Mouse (Mus musculus) ovary, postnatal 36 days (tissue): ENCODE results near the gene Cdk15.

Experiments used
- DNase-seq: peaks from one replicate; pipeline ENCODE4 v3.0.0; 2022; ENCODE audit warnings: low spot score, mixed read lengths

Gene Cdk15

DNA sequence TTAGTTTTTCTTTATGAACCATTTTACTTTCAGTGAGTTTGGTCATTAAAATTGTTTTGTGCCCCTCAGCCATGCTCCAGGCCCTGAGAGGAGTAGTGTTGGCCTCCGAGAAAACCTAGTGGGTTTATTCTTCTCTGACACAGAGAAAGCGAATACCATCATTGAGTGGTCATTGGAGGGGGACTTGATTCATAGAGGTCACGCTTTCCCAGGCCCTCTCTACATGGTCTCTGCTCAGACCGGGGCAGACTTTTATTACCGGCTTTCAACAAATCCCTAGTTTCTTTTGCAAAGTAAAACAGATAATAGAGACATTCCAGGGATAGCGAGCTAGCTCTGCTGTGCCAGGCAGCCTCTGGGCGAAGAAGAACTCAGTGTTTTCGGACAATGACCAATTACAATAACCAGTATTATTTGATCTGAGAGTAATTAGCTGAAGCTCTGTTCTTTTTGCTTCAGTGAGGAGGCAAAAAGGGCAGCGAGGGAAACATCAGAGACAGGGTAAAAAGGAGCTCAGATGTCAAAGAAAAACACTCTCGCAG is 70.2 kb downstream of the Cdk15 start:
- no peak for DNase-seq

DNA sequence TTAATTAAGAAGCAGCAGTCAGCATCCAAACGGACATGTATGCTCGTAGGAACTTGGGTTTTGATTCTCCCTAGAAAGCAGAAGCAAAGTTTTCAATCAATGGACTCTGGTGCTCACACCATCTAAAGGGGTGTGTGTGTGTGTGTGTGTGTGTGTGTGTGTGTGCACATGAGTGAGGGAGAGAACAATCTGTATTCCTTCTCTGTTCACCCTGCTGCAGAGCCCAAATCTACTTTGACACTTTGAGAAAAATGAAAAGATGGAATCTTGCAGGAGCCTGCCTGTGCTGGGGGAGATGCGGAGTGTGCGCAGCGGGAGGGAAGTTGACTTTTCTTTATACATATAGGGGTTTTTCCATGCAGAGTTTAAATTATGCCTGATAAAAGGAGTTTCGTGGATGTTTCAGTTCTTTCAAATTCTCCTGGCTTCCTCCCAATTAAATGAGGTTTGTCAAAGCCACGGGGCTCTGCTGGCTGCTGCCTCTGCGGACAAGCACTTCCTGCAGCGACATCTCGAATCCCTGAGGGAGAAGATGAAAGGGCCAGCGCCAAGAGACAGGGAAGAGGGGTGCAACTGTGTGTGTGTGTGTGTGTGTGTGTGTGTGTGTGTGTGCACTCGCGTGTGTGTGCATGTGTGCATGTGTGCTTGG is 76.2 kb downstream of the Cdk15 start:
- DNase-seq: no peak

DNA sequence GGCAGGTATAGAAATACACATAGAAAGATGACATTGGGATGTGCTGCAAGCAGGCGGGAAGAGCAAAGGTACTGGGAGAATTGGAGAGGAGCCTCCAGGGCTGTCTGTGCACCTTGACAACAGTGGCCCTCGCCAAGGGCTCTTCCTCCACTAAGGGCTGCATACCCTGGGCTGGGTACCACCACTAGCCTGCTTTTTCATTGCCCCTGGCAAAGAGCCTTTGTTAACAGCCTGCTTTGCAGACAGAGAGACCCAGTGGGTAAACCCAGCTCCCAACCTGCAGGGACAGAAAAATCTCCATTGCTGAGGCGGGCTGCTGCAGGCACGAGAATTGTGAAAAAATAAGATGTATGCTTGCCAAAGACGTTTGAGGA is 76.7 kb downstream of the Cdk15 start:
- DNase-seq: no peak

DNA sequence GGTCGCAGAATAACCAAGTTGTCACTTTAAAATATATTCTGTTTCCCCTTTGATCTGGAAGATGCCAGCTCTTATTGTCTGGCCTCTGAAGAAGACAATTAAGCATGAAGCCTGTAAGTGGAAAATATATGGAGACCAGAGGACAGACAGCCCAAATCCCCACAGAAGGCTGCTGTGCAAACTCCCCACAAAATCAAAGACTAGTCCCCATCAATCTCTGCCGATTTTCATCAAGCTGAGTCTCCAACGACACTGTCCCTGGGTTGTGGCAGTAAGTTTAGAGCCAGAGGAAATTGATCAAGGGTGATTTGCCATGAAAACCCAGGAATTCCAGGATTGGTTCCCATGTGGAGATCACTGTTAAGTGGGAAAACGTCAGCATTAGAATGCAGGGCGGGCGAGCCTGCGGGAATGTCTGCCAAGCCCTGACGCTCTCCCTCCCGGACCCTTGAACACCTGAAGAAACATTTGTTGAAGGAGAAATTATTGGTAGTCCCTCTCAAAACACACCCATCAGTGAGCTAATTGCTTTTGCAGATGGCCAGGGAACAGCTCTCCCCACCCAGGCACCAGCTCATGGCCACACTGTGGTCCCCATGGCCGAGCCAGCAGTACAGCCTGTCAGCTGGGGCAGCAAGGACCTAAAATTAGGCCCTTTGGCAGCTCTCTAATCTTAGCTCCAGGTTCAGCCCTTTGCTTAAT is 77.3 kb downstream of the Cdk15 start:
- DNase-seq: no peak

DNA sequence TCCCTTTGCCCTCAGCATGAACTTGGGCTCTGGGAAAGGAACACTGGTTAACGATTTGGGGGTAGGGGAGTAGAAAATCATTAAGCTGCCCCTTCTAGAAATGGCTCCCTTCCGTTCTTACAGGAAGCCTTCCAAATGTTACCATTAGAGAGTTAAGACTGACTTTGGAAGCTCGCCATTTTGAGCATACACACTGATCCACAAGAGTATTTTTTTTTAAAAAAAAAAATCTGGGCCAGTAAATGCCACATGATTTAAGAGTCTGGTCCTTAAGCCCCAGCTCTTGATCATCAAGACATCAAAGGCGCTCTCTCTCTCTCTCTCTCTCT is 77.8 kb downstream of the Cdk15 start:
- no peak for DNase-seq

DNA sequence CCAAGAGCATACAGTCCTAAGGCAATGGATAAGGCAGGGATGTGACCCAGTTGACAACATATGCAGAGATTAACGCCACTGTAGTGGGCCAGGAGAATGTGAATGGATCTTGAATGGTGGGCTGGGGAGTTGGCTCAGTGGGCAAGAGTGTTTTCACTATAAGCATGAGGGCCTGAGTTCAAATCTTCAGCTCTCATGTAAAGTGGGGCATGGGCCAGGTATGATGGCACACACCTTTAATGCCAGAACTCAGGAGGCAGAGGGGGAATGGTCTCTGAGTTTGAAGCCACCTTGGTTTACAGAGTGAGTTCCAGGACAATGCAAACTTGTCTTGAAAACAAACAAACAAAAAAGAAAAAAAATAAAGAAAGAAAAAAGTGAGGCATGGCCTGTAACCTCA is 79.5 kb downstream of the Cdk15 start:
- DNase-seq: no peak

DNA sequence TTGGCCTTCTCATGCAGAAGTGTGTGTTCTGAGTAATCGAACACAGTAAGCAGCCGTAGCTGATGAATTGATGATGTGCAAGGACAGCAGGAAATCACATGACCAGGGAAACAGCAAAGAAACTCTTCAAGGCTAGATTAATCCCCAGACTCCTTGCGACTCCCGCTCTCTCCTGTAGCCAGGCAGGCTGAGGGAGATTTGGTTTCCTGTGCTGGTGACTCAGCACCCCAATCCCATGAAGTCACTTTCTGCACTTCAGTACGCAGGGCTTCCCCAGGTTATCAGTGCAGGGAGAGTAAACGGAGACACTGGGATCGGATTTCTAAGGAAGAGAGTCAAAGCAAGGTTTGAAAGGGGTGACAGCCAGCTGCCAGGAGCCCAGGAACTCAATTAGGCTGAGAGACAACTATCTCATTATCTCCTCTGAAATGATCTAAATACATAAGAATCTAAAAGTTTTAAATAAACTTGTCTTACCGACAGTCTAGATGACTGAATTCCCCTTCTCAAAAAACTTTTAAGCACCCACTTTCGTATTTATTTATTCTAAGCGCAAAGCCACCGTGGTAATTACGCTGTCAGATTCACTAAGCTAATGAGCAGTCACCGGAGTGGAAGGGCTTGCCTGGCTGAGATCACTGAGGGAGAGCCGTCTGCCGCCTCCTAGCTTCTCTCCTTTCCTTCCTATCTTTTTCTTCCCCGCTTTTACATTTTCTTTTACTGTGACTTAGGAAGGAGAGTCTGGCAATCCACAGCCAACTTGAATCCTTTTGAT is 84.3 kb downstream of the Cdk15 start:
- no peak for DNase-seq

DNA sequence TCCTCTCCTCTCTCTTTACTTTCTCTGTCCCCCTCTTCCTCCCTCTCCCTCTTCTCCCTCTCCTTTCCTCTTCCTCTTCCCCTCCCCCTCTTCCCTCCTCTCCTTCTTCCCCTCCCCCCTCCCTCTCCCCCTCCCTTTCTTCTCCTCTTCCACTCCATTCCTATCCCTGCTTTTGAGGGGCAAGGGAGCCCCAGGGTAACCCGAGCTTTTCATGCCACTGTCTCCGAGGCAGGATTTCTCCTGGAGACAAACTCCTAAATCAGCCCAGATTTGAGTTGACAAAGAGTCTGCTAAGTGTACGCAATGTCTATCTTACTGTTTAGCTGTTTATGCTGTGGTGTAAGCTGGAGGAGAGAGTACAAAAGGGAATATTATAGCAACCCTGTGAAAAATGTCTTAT is 85.0 kb downstream of the Cdk15 start:
- DNase-seq: no peak

DNA sequence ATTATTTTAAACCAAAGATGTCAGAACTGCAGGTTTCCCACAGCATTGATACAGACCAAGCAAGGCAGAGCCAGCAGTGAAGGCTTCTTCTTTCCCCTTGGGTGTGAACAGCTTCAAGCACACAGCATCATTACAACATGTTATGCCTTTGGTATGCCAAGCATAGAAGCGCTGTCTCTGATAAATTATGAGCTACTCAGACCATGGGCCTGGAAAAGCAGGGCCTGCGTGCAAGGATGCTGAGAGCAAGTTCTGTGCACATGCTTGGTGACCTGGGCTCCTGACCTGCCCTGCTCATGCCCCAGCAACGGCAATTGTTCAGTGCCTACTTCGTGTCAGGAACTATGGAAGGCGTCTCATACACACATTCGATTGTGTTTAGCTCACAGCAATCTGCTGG is 85.4 kb downstream of the Cdk15 start:
- DNase-seq: no peak

DNA sequence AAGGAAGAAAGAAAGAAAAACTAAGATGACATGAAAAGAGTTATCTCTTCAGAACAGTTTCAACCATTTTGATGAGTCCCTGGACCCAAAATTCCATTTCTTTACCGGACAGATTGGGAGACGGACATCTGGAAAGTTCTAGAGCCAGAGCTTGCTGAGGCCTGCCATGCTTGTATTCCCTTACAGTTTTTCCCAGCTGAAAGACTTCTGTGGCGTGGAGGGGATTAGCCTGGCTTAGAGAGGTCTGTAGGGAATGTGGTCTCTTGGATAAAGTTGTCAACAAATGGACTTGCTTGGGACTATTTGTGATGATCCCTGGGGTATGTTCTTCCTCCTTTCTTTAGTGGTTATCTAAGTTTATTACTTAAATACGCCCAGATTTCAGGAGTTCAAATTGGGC is 96.0 kb downstream of the Cdk15 start:
- DNase-seq: no peak

DNA sequence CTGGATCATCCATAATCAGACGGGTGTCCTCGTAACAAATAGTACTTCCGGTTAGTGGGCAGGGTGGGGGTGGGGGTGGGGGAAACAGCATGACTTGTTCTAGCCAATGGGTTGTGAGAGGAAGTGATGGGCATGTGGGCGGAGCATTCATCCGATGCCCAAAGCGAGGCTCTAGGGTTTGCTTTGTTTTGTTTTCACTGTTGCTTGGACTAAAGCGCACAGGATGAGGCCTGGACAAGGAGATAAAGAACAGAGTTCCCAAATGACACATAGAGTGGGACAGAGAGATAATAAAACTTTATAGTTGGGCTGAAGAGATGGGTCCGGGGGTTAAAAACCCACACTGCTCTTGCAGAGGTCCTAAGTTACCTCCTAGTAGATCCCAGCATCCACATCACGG is 98.7 kb downstream of the Cdk15 start:
- DNase-seq: no peak

DNA sequence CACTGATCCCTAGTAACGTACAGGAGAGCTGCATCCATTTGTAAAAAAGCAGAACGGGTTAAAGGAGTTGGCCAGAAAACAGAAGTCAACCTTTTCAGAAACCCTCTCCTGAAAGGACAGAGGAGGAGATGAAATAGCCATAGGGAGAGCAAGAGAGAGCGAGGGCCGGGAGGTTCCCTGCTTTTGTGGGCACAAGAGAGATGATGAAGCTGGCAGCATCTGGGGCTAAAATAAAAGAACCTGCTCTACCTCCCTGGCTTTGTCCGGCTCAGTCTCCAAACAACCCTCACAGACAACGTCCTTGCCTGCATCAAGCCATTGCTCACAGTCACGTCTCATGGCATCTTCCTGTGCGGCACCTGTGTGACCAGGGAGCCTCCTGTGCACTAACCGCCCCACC is 102.4 kb downstream of the Cdk15 start:
- no peak for DNase-seq

DNA sequence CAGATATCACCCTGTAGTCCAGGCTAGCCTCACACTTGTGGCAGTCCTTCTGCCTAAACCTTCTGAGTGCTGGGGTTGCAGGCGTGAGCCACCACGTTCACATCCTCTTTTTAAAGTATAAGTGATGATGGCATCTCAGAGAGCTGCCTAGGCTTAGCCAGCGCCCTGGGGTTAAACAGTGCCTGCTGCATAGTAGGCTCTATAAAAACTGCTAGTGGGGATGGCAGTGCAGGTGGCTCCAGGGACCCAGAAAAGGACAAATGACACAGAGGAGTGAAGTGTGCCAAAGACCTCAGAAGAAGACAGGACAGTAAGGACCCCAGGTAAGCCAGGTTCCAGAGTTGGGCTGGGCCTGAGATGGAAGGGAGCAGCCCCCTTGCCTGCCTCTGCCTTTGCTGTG is 104.1 kb downstream of the Cdk15 start:
- DNase-seq: no peak

DNA sequence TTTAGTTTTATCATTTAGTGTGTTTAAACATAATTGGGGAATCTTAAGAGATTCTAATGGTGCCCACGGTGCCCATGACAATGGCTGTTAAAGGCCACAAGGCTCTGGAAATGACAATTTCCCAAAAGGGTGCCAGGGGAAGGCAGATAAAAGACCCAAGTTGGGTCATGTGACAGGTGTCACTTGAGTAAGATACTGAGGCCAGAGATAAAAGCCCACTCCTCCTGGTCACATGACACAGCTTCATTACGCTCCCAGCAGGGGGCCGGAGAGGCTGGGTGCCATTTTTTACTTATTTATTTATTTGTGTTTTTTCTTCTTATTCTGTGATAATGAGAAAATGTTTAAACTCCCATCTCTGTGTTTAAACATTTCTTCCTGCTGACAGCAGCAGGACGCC is 104.8 kb downstream of the Cdk15 start:
- DNase-seq: no peak

DNA sequence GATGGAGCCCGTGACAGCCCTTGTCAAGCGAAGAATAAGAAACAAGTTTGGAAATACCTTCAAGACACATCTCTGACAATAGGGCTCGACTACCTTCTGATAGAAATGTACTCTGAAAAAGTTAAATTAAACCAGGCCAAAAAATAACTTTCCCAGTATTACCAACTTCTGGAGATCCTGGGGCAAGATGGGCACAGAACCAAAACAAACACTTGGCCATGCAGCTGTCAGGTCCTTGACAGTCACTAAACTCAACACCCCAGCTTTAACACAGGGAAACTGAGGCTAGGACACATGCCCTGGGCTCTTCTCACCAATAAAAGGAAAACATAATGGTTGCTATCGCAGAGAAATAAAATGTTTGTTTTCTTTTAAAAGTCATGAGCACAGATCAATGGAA is 105.3 kb downstream of the Cdk15 start:
- no peak for DNase-seq

DNA sequence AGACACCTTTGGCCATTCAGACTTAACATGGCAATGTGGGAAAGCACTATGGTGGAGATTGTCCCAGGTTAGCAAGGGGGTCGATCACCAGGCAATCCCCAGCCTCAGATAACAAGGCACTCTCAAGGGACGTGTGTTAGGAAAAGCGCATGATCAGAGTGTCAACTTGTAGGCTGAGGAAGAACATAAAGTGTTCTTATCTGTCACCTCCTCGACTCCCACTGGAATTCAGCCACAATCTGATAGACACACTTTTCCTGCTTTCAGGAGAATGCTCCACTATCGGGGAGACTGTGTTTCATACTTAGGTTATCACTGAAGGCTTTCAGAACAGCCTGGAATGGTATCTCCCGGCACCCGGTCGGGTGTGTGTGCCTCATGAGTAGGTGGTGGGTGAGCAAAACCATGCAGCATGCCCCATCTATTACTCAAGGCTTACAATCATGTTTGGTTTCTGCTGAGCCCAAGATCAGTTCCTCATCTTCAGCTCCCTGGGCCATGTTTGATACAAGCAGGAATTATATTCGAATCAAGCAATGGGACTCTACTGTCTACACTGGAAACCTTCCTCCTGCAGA is 107.8 kb downstream of the Cdk15 start:
- DNase-seq: no peak

DNA sequence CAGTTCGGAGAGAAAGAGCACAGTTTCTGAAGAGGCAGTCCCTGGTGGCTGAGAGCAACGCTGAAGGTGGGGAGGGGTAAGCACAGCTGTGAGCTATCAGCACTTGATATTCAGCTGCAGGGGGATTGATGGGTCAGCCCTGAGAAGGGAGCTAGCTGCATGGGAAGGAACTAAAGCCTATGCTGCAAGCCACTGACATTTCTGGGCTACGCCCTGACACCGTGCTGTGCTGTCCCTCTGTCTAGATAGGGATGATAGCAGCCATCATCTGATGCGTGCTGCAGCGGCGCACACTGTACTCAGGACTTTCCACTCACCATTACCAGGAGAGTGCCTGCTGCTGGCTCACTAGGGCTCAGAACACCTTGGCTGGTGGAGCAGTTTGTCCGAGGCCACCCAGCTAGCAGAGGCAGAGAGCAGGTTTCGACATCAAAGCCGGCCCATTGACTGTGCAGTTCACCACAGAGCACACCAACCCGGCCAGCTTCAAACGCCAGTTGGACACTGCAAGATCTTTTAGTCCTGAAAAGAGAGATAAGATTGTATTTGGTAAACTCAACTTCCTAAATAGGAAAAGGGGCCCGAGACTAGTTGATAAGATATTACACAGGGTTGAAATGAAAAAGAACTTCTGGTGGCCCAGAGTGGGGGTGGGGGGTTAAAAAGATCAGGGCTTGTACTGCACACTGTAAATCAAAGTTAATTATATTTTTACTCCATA is 111.4 kb downstream of the Cdk15 start:
- DNase-seq: peak; percentile 5

DNA sequence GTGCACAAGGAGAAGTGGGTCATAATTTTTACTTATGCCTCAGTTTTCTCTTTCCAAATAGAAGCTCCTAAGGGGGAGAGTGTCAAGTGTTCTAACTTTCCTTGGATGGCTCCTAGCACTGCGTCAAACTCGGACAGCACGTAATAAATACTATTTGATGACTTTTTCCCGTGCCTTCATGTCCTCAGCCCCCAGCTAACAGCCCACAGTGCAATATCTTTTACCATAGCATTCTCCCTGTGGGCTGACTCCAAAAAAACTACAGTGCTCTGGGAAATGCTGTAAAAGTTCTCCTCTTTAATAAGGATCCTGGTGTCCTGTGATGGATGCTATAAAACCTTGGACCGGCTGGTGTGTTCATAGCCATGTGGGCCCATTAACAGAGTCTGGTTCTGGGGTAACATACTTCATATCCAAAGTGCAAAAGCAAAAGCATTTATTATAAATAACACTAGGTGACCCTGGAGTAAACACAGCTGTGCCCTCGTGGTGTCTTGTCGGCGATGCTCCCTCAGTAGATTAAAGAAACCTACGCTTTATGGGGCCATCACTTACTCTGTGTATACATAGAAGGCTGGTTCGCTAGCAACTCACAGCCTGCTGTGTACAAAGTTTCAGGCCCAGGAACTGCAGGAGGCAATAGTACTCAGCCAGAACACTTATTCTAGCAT is 112.1 kb downstream of the Cdk15 start:
- no peak for DNase-seq

DNA sequence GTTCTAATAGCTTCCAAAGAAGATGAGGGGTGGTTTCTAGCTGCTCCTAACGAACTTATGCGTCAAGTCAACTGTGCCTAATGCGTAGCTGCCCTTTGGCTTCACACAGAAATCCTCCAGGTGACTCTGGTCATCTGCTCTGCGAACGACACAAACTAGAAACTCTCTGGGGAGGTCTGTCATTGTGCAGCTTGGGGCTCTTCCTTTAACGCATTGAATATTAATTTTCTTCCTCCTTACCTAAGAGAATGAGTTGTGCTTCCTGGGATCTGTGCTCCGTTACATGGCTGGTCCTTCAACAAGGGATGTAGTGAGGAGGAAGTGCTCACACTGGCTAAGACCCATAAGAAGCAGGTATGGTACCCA is 112.6 kb downstream of the Cdk15 start:
- DNase-seq: no peak

DNA sequence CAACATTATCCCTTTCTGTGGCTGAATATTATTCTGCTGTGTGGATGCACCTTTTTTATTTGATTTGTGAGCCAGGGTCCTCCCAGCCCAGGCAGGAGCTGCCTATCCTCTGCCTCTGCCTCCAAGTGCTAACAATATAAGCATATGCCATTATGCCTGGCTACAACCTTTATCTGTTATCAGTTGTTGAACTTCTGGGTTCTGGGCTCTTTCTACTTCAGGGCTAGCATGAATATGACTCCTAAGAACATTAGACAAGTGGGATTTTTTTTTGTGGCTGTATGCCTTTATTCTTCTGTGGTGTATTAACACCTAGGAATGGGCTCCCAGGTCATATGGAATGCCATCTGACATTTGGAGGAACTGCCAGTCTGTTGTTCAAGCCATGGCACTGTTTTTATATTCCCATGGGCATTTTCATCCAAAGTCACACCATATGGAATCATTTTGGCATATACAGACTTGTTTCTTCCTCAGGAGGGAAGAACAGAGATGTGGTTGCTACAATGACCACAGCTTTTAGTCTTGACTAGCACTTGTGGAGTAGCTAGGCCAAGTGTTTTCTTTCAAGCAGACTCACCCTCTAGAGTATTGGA is 113.7 kb downstream of the Cdk15 start:
- no peak for DNase-seq

DNA sequence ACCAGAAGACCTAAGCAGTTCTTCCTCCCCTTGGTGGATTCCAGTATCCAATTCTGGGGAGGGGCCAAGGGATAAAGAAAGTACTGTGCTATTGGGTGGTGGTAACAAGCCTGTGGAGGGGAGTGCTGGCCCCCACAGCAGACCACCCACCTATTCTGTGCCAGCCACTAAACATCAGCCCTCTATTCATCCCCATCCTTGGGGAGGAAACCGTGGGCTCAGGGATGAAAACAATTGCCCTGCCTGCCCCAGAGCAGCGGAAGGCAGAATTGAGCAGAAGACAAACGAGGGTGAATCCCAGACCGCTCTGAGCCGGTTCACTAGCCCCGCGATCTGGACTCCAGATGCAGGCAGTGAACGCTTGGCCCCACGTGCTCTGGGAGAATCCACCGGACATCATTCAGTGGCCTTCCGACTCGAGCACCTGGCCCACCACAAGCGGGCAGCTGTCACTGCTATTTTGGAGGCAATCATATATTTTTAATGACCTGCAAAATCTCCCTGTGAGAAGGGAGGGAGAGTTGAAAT is 119.4 kb downstream of the Cdk15 start:
- no peak for DNase-seq
